Mouse (Mus musculus) lung, embryonic 15.5 days (tissue): ENCODE data around the gene Asap2. TPM values are rescaled to one million over a fixed set of nuclear protein-coding genes. Genes with fewer than 3 reads are reported as not detected.
A peak's percentile ranks its signal among the peaks of the same experiment; 100 is the strongest.

ENCODE experiments used
- ATAC-seq: fragments of 200-750 bp; cut with Nextera tagmentation; 2 replicates; pipeline ENCODE4 v1.8.0; 2017; ENCODE audit warnings: moderate number of reproducible peaks, borderline replicate concordance; ENCODE audit not compliant: low FRiP score, low TSS enrichment; ENCODE audit errors: extremely low read depth
- H3K27ac ChIP-seq: fragments of 300-500 bp; sonication (generic); 2 replicates; pipeline ENCODE4 v1.5.1; 2015; ENCODE audit warnings: moderate library complexity, mild to moderate bottlenecking, inconsistent platforms
- H3K27me3 ChIP-seq: fragments of 300-500 bp; sonication (generic); 2 replicates; pipeline ENCODE4 v1.6.1; 2015; ENCODE audit warnings: inconsistent platforms
- H3K36me3 ChIP-seq: fragments of 300-500 bp; sonication (generic); 2 replicates; pipeline ENCODE4 v1.6.1; 2015; ENCODE audit warnings: inconsistent platforms
- H3K4me1 ChIP-seq: fragments of 300-500 bp; sonication (generic); 2 replicates; pipeline ENCODE4 v1.6.1; 2015; ENCODE audit warnings: inconsistent platforms
- H3K4me2 ChIP-seq: fragments of 300-500 bp; sonication (generic); 2 replicates; pipeline ENCODE4 v1.6.1; 2015; ENCODE audit warnings: inconsistent platforms, mild to moderate bottlenecking, moderate library complexity
- H3K4me3 ChIP-seq: fragments of 300-500 bp; sonication (generic); 2 replicates; pipeline ENCODE4 v1.5.1; 2015; ENCODE audit warnings: mild to moderate bottlenecking, inconsistent platforms
- H3K9ac ChIP-seq: fragments of 300-500 bp; sonication (generic); 2 replicates; pipeline ENCODE4 v1.6.1; 2015; ENCODE audit warnings: inconsistent platforms
- H3K9me3 ChIP-seq: fragments of 300-500 bp; sonication (generic); 2 replicates; pipeline ENCODE4 v1.6.1; 2016; ENCODE audit warnings: inconsistent platforms
- WGBS: fragments of 180-500 bp; shearing (Covaris S2); methylation state at CpG from one replicate; pipeline ENCODE4 v1.1.7; 2015; 5-methylcytosine and 5-hydroxymethylcytosine counted together
- polyA plus RNA-seq: library from polyadenylated mRNA; unstranded; fragments of >200 nt; fragmentation: Nextera tagmentation; extraction: Ambion mirVana; gene quantifications from 2 replicates; pipeline ENCODE4 v1.2.1, GENCODE M21; 2015

Asap2 gene
- polyA plus RNA-seq, 1 experiment from 2014 or later: 9.6 TPM

- Histone ChIP-seq H3K9me3 (no peaks in the 10 kb centered on the region), H3K4me2 (no peak overlapping the region), H3K27me3 (no peaks in the 10 kb centered on the region), H3K27ac (peak overlapping the region; percentile 59), H3K36me3 (peaks cover 4% of the 10 kb centered on the region; the same call in 1 of the 2 replicates), H3K9ac (no peak overlapping the region), H3K4me1 (peaks cover 17% of the 10 kb centered on the region), H3K4me3 (no peak overlapping the region)
- WGBS: 68% methylated on average over 8 of the region's 8 CpGs
- peak; percentile 59; the same call in 1 of the 2 replicates for ATAC-seq
Observed at GRCm38 (mm10) chr12:21225358-21225757, 235.1 kb downstream of the Asap2 start.

GRCm38 (mm10) chr12:21226316-21226715, 236.1 kb downstream of the Asap2 start:
- H3K4me2 ChIP-seq: no peak overlapping the region
- peaks cover 11% of the 10 kb centered on the region; the same call in 1 of the 2 replicates for H3K36me3 ChIP-seq
- no peak overlapping the region for H3K9ac ChIP-seq
- ATAC-seq: no peak
- H3K9me3 ChIP-seq: no peaks in the 10 kb centered on the region
- WGBS: 83% methylated on average over 9 of the region's 9 CpGs
- no peaks in the 10 kb centered on the region for H3K27me3 ChIP-seq
- no peak overlapping the region for H3K4me3 ChIP-seq
- H3K27ac ChIP-seq: 0 out of 2 replicates have a peak overlapping the region, but pooled peaks have one; percentile 69
- H3K4me1 ChIP-seq: peaks cover 17% of the 10 kb centered on the region

- no peaks in the 10 kb centered on the region for H3K9me3 ChIP-seq
- no peaks in the 10 kb centered on the region for H3K27me3 ChIP-seq
- no peak overlapping the region for H3K4me3 ChIP-seq
- H3K4me1 ChIP-seq: peaks cover 17% of the 10 kb centered on the region
- H3K4me2 ChIP-seq: no peak overlapping the region
- ATAC-seq: peak; percentile 77
- 29% methylated on average over 6 of the region's 6 CpGs for WGBS
- H3K27ac ChIP-seq: peak overlapping the region; percentile 69
- H3K36me3 ChIP-seq: peaks cover 11% of the 10 kb centered on the region; the same call in 1 of the 2 replicates
- H3K9ac ChIP-seq: no peak overlapping the region
Observed at GRCm38 (mm10) chr12:21227076-21227980, 237.1 kb downstream of the Asap2 start.

- H3K4me1 ChIP-seq: peaks cover 17% of the 10 kb centered on the region
- ATAC-seq: no peak
- no peaks in the 10 kb centered on the region for H3K9me3 ChIP-seq
- no peak overlapping the region for H3K9ac ChIP-seq
- peaks cover 11% of the 10 kb centered on the region; the same call in 1 of the 2 replicates for H3K36me3 ChIP-seq
- no peak overlapping the region for H3K4me2 ChIP-seq
- no peaks in the 10 kb centered on the region for H3K27me3 ChIP-seq
- WGBS: 86% methylated on average over 4 of the region's 4 CpGs
- no peak overlapping the region for H3K4me3 ChIP-seq
- H3K27ac ChIP-seq: peak overlapping the region; percentile 15; the same call in 1 of the 2 replicates
Observed at GRCm38 (mm10) chr12:21228650-21229049, 238.4 kb downstream of the Asap2 start.

- 66% methylated on average over 17 of the region's 17 CpGs for WGBS
- H3K4me1 ChIP-seq: peaks cover 17% of the 10 kb centered on the region
- H3K36me3 ChIP-seq: peaks cover 11% of the 10 kb centered on the region; the same call in 1 of the 2 replicates
- ATAC-seq: no peak
- no peak overlapping the region for H3K4me3 ChIP-seq
- H3K9me3 ChIP-seq: no peaks in the 10 kb centered on the region
- no peak overlapping the region for H3K4me2 ChIP-seq
- no peak overlapping the region for H3K9ac ChIP-seq
- H3K27me3 ChIP-seq: no peaks in the 10 kb centered on the region
- H3K27ac ChIP-seq: peak overlapping the region; percentile 15; the same call in 1 of the 2 replicates
Observed at GRCm38 (mm10) chr12:21229076-21229918, 239.0 kb downstream of the Asap2 start.

GRCm38 (mm10) chr12:21233727-21234126, 243.5 kb downstream of the Asap2 start:
- Histone ChIP-seq H3K36me3 (peaks cover 18% of the 10 kb centered on the region; the same call in 1 of the 2 replicates), H3K27me3 (no peaks in the 10 kb centered on the region), H3K4me1 (no peaks in the 10 kb centered on the region), H3K27ac (no peak overlapping the region), H3K4me2 (no peak overlapping the region), H3K9ac (no peak overlapping the region), H3K9me3 (no peaks in the 10 kb centered on the region), H3K4me3 (no peak overlapping the region)
- no peak for ATAC-seq
- WGBS: 87% methylated on average over 7 of the region's 7 CpGs

GRCm38 (mm10) chr12:21234560-21234959, 244.3 kb downstream of the Asap2 start:
- no peak for ATAC-seq
- Histone ChIP-seq H3K4me2 (no peak overlapping the region), H3K9me3 (no peaks in the 10 kb centered on the region), H3K9ac (no peak overlapping the region), H3K27ac (no peak overlapping the region), H3K4me3 (no peak overlapping the region), H3K27me3 (no peaks in the 10 kb centered on the region), H3K36me3 (peaks cover 26% of the 10 kb centered on the region; the same call in 1 of the 2 replicates), H3K4me1 (no peaks in the 10 kb centered on the region)
- 77% methylated on average over 2 of the region's 2 CpGs for WGBS

- WGBS: 80% methylated on average over 3 of the region's 3 CpGs
- H3K9me3 ChIP-seq: no peaks in the 10 kb centered on the region
- H3K36me3 ChIP-seq: peaks cover 26% of the 10 kb centered on the region; the same call in 1 of the 2 replicates
- no peaks in the 10 kb centered on the region for H3K4me1 ChIP-seq
- no peak overlapping the region for H3K4me3 ChIP-seq
- no peak for ATAC-seq
- no peak overlapping the region for H3K27ac ChIP-seq
- H3K4me2 ChIP-seq: no peak overlapping the region
- H3K27me3 ChIP-seq: no peaks in the 10 kb centered on the region
- no peak overlapping the region for H3K9ac ChIP-seq
Observed at GRCm38 (mm10) chr12:21241965-21242364, 251.7 kb downstream of the Asap2 start.

- Histone ChIP-seq H3K4me3 (no peak overlapping the region), H3K27ac (no peak overlapping the region), H3K4me2 (no peak overlapping the region), H3K36me3 (peaks cover 21% of the 10 kb centered on the region; the same call in 1 of the 2 replicates), H3K9ac (no peak overlapping the region), H3K27me3 (no peaks in the 10 kb centered on the region), H3K9me3 (no peaks in the 10 kb centered on the region), H3K4me1 (no peaks in the 10 kb centered on the region)
- WGBS: 94% methylated on average over 11 of the region's 11 CpGs
- ATAC-seq: no peak
Observed at GRCm38 (mm10) chr12:21244375-21244960, 254.2 kb downstream of the Asap2 start.

- Histone ChIP-seq H3K27me3 (no peaks in the 10 kb centered on the region), H3K4me3 (no peak overlapping the region), H3K9ac (no peak overlapping the region), H3K4me1 (no peaks in the 10 kb centered on the region), H3K27ac (no peak overlapping the region), H3K36me3 (peaks cover 40% of the 10 kb centered on the region), H3K9me3 (no peaks in the 10 kb centered on the region), H3K4me2 (no peak overlapping the region)
- ATAC-seq: no peak
- 71% methylated on average over 7 of the region's 7 CpGs for WGBS
Observed at GRCm38 (mm10) chr12:21247711-21248392, 257.6 kb downstream of the Asap2 start.
